Mouse (Mus musculus) ES-E14 (cell line): ENCODE measurements around the gene Shh.

Experiments
- CHD2 ChIP-seq: IDR thresholded peaks from 2 replicates; pipeline ENCODE4 v1.6.1; 2014; ENCODE audit warnings: mild to moderate bottlenecking, low read depth, low read length, inconsistent platforms
- MAFK ChIP-seq: IDR thresholded peaks from 2 replicates; pipeline ENCODE4 v1.6.1; 2014; ENCODE audit warnings: mild to moderate bottlenecking, low read depth, low read length, inconsistent platforms; ENCODE audit not compliant: insufficient read depth
- ZC3H11A ChIP-seq: IDR thresholded peaks from 2 replicates; pipeline ENCODE4 v1.6.1; 2012; ENCODE audit warnings: low read depth, mild to moderate bottlenecking, inconsistent platforms, low read length, borderline replicate concordance
- ZNF384 ChIP-seq: IDR thresholded peaks from 2 replicates; pipeline ENCODE4 v1.6.1; 2012; ENCODE audit warnings: low read depth, low read length, inconsistent platforms

- TF ChIP-seq ZC3H11A: no peak
- no peak for TF ChIP-seq CHD2
- no peak for TF ChIP-seq ZNF384
- TF ChIP-seq MAFK: no peak
These were observed 51.0 kb downstream of the Shh start for GRCm38 (mm10) chr5:28416029-28416428.
